Mouse (Mus musculus): ENCODE measurements at regions not wholly inside any gene's neighbourhood (a gene's known extent, or its start where the extent isn't known, plus 50 kb on each side); places are given as distances from the start of the nearest gene placed in this dataset.

- no peak for DNase-seq
These were observed 192.6 kb upstream of the Nrip1 start for GRCm38 (mm10) chr16:76566220-76566619.

- no peak for DNase-seq
These were observed 181.2 kb upstream of the Nrip1 start for GRCm38 (mm10) chr16:76554846-76555245.

DNA sequence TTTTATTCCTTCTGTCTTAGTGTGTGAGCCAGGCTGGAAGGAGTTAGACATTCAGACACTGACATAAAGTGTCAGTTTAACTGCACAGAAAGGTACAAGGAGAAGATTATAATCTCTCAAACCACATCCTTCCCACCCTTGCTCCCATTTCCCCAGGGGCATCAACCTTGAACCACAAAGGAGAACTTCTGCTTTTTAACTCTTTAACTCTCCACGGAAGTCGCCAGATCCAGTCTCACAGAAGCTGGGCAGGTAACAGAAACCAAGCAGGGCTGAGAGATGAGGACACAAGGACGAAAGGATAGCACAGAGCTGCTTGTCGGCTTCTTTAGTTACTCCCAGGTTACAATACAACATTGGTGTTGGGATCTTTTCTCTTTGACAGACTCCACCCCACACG, 176.0 kb upstream of the Nrip1 start:
- no peak for DNase-seq

GRCm38 (mm10) chr16:76547087-76547486, 173.5 kb upstream of the Nrip1 start:
- no peak for DNase-seq

DNA sequence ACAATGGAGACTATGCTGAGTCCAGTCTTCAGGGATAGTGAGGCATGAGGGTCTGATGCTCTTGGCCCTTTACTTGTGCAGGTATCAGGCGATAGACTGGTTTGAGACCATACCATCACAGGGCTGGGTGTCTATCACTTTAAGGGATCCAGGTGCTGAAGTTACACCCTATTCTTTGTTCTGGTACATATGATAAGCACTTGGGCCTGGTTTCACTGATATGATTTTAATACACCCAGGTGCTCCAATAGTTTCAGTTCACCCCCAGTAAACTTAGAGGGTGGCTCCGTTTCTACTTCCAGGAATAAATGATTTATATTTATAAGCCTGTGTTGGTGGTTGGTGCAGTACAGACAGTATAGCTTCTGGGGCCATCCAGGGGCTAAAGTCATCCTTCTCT, 173.0 kb upstream of the Nrip1 start:
- no peak for DNase-seq

GRCm38 (mm10) chr16:76545942-76546341, 172.3 kb upstream of the Nrip1 start:
- no peak for DNase-seq

GRCm38 (mm10) chr16:76544972-76545371, 171.3 kb upstream of the Nrip1 start:
- no peak for DNase-seq

GRCm38 (mm10) chr16:76540964-76541363, 167.3 kb upstream of the Nrip1 start:
- no peak for DNase-seq

DNA sequence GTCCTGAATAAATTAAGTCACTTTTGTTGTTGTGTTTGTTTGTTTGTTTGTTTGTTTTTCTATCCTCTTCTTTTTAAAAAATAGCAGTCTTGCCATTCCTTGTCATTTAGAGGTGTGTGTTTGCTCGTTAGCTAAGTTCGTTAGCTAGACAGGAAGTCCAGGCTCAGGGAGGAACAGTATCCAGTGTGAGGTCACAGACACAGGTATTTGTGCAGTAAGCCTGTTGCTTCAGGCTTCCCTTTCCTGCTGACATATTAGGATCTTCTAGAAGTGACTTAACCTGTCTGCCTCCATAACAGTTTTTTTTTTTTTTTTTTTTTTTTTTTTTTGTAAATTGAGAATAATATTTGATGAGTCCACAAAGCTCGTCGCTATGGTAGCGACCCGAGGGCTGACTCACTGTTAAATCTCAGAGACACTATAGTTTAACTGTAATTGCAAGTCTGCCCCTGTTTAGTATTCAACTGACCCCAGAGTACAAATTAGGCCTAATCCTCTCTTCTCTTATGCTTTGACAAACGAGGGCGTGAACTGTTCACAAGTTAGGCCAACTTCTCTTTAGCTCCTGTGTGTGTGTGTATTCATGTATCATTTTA, 166.8 kb upstream of the Nrip1 start:
- DNase-seq, result no peak

- no peak for DNase-seq
These were observed 166.0 kb upstream of the Nrip1 start for GRCm38 (mm10) chr16:76539669-76540068.

GRCm38 (mm10) chr16:76537871-76538270, 164.2 kb upstream of the Nrip1 start:
- no peak for DNase-seq

DNA sequence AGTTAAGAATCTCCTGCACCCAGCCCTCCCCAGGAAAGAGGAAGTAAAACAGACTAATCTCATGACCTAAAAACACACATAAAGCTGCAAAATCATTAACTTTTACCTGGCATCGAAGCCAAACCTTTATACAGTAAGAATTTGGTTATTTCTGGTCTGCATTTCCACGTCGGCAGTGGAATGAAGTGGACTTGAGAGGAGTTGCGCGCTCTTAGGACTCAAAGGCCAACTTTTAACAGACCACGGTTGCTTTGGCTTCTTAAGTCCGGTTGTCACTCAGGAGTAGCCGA, 159.2 kb upstream of the Nrip1 start:
- DNase-seq, result no peak

GRCm38 (mm10) chr16:76532142-76532927, 158.7 kb upstream of the Nrip1 start:
- DNase-seq, result no peak

GRCm38 (mm10) chr16:76530886-76531285, 157.3 kb upstream of the Nrip1 start:
- no peak for DNase-seq

DNA sequence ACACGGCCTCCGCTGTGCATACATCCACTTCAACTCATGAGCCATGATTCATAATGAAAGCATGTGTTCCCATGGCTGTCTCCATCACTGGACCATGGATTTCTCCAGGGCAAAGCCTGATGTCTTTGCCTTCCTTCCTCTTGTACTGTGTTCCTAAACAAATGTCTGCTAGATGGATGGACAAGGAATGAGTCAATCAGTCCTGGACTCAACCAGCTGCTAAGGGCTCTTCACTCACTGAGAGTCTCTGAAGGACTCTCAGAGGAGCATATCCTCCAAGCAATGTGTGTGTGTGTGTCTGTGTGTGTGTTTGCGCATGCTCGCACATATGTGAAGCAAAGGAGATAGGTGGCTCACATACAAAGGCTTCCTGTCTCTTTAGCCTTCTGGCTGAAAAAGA, 156.0 kb upstream of the Nrip1 start:
- no peak for DNase-seq

DNA sequence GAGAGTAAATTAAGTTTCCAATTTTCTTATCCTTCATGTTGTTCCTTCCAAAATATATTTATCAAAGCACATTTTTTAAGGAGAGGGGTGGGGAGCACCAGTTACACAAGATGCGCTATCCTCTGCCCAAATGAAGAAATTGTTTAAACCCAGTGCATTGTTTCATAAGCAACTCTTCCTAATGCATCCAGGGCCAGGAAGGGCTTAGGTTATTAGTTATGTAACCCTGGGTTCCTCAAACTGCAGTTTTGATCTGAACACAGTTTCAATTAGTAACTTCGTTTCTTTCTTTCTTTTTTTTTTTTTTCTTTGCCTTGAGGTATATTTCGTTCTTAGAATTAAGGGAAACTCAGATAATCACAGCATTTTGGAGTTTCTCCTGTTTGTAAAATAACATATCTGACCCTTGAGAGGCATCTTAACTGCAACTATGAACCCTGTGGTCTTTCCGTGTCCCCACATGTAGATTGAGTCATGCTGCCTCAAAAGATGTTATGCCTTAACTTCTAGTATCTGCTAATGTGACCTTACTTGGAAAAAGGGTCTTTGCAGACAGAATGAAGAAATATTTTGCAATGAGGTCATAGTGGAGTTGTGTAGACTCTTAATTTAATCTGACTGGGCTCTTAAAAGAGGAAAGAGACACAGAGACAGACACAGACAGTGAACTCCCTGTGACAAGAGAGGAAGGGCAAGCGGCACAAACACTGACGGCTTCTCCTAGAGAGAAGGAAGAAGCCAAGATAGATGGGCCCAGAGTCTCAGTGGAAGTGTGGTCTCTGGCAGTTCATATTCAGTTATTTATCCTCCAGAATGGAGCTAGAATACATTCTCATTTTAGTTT, 153.7 kb upstream of the Nrip1 start:
- no peak for DNase-seq

DNA sequence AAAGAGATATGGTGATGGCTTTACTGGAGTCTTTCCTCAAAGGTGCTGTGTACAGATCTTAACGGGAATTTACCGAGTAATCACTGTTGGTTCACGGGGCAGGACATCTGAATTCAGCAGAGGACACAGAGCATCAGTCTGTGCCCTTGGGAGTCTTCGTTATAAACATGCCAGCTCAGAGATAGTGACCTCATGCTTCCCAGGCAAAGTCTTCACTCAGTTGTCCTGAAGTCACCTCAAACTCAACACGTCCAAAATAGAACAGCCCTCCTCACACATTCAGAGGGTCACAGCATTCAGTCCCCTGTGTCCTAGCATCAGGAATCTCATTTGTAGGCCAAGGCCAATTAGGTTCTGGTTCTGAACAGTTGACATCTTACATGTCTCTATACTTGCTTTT, 151.9 kb upstream of the Nrip1 start:
- no peak for DNase-seq

- DNase-seq, result no peak
These were observed 151.3 kb upstream of the Nrip1 start for GRCm38 (mm10) chr16:76524921-76525320.

GRCm38 (mm10) chr16:76521142-76521541, 147.5 kb upstream of the Nrip1 start:
- DNase-seq, result no peak

DNA sequence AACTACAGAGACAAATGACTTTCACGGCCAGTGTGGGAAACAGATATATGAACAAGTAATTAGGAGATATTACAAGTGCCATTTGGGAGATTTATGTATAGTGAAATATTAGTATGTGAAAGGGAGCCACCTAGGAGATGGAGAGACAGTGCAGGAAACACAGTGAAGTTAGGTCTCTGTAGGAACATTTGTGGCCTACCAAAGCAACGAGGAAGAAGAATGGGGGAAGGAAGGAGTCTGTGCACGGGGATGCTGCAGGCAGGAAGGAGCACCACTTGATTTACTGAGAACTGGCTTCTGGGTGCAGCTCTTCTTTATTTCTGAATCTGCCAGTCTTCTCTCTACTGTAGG, 147.0 kb upstream of the Nrip1 start:
- no peak for DNase-seq

GRCm38 (mm10) chr16:76519911-76520642, 146.4 kb upstream of the Nrip1 start:
- no peak for DNase-seq

DNA sequence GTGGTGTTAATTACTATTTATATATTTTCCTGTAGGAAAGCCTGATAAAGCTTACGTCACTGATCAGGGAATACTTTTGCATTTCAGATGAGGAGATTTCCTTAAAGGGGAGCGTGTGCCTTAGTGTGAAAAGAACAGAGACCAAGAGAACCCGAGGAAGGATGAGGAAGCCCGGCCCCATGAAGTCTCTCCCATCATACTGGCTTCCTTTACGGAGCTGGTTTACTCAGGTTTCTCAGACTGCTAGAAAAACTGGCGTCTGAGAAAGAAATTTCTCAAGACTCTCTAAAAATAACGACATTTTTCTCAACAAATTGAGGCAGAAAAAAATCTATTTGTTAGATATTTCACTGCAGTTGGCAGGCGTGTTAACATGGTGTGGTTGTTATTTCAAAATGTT, 137.2 kb upstream of the Nrip1 start:
- no peak for DNase-seq

DNA sequence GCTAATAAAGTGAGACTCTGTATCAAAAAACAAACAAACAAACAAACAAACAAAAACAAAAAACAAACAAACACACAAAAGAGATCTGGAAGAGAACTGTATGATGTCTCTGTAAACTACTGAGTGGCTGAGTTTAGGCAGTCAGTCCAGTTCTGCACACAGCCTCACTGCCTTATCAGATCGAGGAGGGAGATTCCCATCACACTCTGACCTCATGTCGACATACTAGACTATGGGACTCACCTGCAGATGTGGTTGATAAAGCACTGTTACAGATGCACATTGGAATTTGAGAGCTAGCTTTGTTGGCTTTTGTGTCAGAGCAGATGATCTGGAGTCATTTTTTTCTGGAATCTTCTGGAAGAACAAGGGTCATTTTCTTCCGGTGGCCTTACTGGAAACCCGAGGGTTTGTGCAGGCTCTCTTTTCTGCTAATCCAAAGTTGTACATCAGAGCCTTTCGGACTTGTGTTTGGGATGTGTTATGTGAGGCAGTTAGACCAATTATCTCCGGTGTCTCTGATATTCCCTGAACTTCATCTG, 135.6 kb upstream of the Nrip1 start:
- no peak for DNase-seq

All from cerebellum, adult 11-12 months (tissue).